Mouse (Mus musculus) heart, adult 11 months (tissue): ENCODE data around the gene Gm10696.
A peak's percentile ranks its signal among the peaks of the same experiment; 100 is the strongest.
"Not testable (repeated sequence)": the region's sequence is repeated elsewhere in the genome, so short reads cannot be mapped to it uniquely, and the experiment has no call there.

ENCODE experiments used
- DNase-seq: peaks from one replicate; pipeline ENCODE4 v3.0.0; 2022

The Gm10696 gene

GRCm38 (mm10) chr3:94178093-94178492 lies at the start of gene Gm10696:
Gene Gm10696, minus strand, starts transcription at chr3:94178193.
- not testable (repeated sequence) for DNase-seq

GRCm38 (mm10) chr3:94196414-94196813 lies 18.4 kb upstream of the Gm10696 start, which contains the start of gene Gm5286:
Gene Gm5286, plus strand, starts transcription at chr3:94196714.
- DNase-seq = not testable (repeated sequence)

- DNase-seq = peak; percentile 11
Measured at GRCm38 (mm10) chr3:94167351-94167750, 10.6 kb downstream of the Gm10696 start.
